Mouse (Mus musculus) adrenal gland, postnatal 36 days (tissue): ENCODE measurements at regions not wholly inside any gene's neighbourhood (a gene's known extent, or its start where the extent isn't known, plus 50 kb on each side); places are given as distances from the start of the nearest gene placed in this dataset.

Source experiments
- DNase-seq, 2 experiments: peaks; one replicate each; pipeline ENCODE4 v3.0.0; 2021; ENCODE audit warnings: mixed read lengths in 1 of 2

- DNase-seq = no peak
Observed at GRCm38 (mm10) chr3:38577890-38578628, 93.4 kb upstream of the Ankrd50 start.

GRCm38 (mm10) chr3:38573594-38573993 lies 89.0 kb upstream of the Ankrd50 start:
- DNase-seq = no peak

GRCm38 (mm10) chr3:38572159-38572558 lies 87.5 kb upstream of the Ankrd50 start:
- DNase-seq = no peak

GRCm38 (mm10) chr3:38571224-38571623 lies 86.6 kb upstream of the Ankrd50 start:
- no peak for DNase-seq

- DNase-seq = peak in 1 of 2 experiments; percentile 28
Observed at GRCm38 (mm10) chr3:38569001-38569400, 84.4 kb upstream of the Ankrd50 start.

- no peak for DNase-seq
Observed at GRCm38 (mm10) chr3:38568596-38568975, 83.9 kb upstream of the Ankrd50 start.

- no peak for DNase-seq
Observed at GRCm38 (mm10) chr3:38567946-38568595, 83.4 kb upstream of the Ankrd50 start.

GRCm38 (mm10) chr3:38566576-38566975 lies 81.9 kb upstream of the Ankrd50 start:
- DNase-seq = no peak

- DNase-seq = no peak
Observed at GRCm38 (mm10) chr3:38564844-38565243, 80.2 kb upstream of the Ankrd50 start.

- no peak for DNase-seq
Observed at GRCm38 (mm10) chr3:38564364-38564763, 79.7 kb upstream of the Ankrd50 start.

GRCm38 (mm10) chr3:38561186-38561585 lies 76.5 kb upstream of the Ankrd50 start:
- no peak for DNase-seq

- no peak for DNase-seq
Observed at GRCm38 (mm10) chr3:38555939-38556338, 71.3 kb upstream of the Ankrd50 start.

GRCm38 (mm10) chr3:38553470-38554043 lies 68.9 kb upstream of the Ankrd50 start:
- no peak for DNase-seq

- no peak for DNase-seq
Observed at GRCm38 (mm10) chr3:38547032-38547431, 62.4 kb upstream of the Ankrd50 start.

GRCm38 (mm10) chr3:38545501-38545896 lies 60.9 kb upstream of the Ankrd50 start:
- DNase-seq = no peak

- no peak for DNase-seq
Observed at GRCm38 (mm10) chr3:38544718-38545500, 60.3 kb upstream of the Ankrd50 start.

GRCm38 (mm10) chr3:38543816-38544215 lies 59.2 kb upstream of the Ankrd50 start:
- DNase-seq = no peak

- no peak for DNase-seq
Observed at GRCm38 (mm10) chr3:38541296-38541695, 56.7 kb upstream of the Ankrd50 start.

GRCm38 (mm10) chr3:38538309-38538708 lies 53.7 kb upstream of the Ankrd50 start:
- DNase-seq = no peak

- no peak for DNase-seq
Observed at GRCm38 (mm10) chr3:38537770-38538169, 53.1 kb upstream of the Ankrd50 start.
